Mouse (Mus musculus): Measurements from ENCODE around the gene Ano9. TPM values are rescaled to one million over a fixed set of nuclear protein-coding genes. Genes with fewer than 3 reads are reported as not detected.

The Ano9 gene
- total and polyA plus RNA-seq, 3 experiments: 0.03 to 0.08 TPM; not detected in 1

GRCm38 (mm10) chr7:141147044-141147443 is 29.4 kb upstream of the Ano9 start:
- H3K27ac ChIP-seq (ENCODE audit: control insufficient read depth, low read depth, low read length): no peak overlapping the region
- H3K27me3 ChIP-seq (ENCODE audit: control insufficient read depth in 1 of 2, insufficient read depth in 2 of 2, low read length in 2 of 2): no peaks in the 10 kb centered on the region
- H3K9ac ChIP-seq (ENCODE audit: control insufficient read depth, low read depth, low read length, poor library complexity, severe bottlenecking): no peak overlapping the region
- TF ChIP-seq MXI1 (IDR thresholded peaks at IDR 0.05; ENCODE audit: low read depth, low read length) (no peak), NELFE (IDR thresholded peaks at IDR 0.05; ENCODE audit: low read depth, low read length) (no peak), POLR2AphosphoS2 (IDR thresholded peaks at IDR 0.05; ENCODE audit: low read length) (no peak), KAT2A (conservative IDR thresholded peaks at IDR 0.05; ENCODE audit: low read depth, low read length) (no peak), MAX (IDR thresholded peaks at IDR 0.05; ENCODE audit: low read length) (no peak), GATA1 (IDR thresholded peaks at IDR 0.05; ENCODE audit: low read depth, low read length) (peak; percentile 44; the same call in 1 of the 2 replicates), RCOR1 (IDR thresholded peaks at IDR 0.05; ENCODE audit: low read depth, low read length) (peak; percentile 46; the same call in 1 of the 2 replicates), POLR2A (IDR thresholded peaks at IDR 0.05; ENCODE audit: control insufficient read depth in 1 of 2, insufficient read depth in 1 of 2, low read depth in 1 of 2, low read length in 2 of 2, poor library complexity in 1 of 2) (no peak), ZC3H11A (IDR thresholded peaks at IDR 0.05; ENCODE audit: low read depth, low read length) (no peak), EP300 (IDR thresholded peaks at IDR 0.05; ENCODE audit: low read depth in 1 of 2, low read length in 2 of 2) (peak in 1 of 2 experiments; percentile 48; a peak in 1 of 4 replicates), GABPA (IDR thresholded peaks at IDR 0.05; ENCODE audit: low read depth, low read length) (no peak), MYC (IDR thresholded peaks at IDR 0.05; ENCODE audit: low read depth, low read length) (no peak), NRF1 (IDR thresholded peaks at IDR 0.05; ENCODE audit: insufficient read depth, low read depth, low read length, poor library complexity, severe bottlenecking) (no peak)
- peaks cover 4 to 18% of the 10 kb centered on the region in 2 experiments for H3K36me3 ChIP-seq (ENCODE audit: control insufficient read depth in 1 of 2, insufficient read depth in 2 of 2, low read length in 2 of 2)
- H3K4me1 ChIP-seq (ENCODE audit: control insufficient read depth in 1 of 2, insufficient read depth in 2 of 2, low read length in 2 of 2): peaks cover 24 to 30% of the 10 kb centered on the region in 2 experiments
- no peak overlapping the region for H3K4me3 ChIP-seq (ENCODE audit: control insufficient read depth in 1 of 2, insufficient read depth in 1 of 2, low read depth in 2 of 2, low read length in 2 of 2)
- no peaks in the 10 kb centered on the region for H3K79me2 ChIP-seq (ENCODE audit: control insufficient read depth, insufficient read depth, low read length, poor library complexity)
- H3K9me3 ChIP-seq (replicated peaks; ENCODE audit: insufficient read depth, low read length): no peaks in the 10 kb centered on the region
- DNase-seq (ENCODE audit: low read depth, low spot score): peak; percentile 32

- H3K27ac ChIP-seq (ENCODE audit: control insufficient read depth, low read depth, low read length): no peak overlapping the region
- no peak overlapping the region for H3K4me3 ChIP-seq (ENCODE audit: control insufficient read depth in 1 of 2, insufficient read depth in 1 of 2, low read depth in 2 of 2, low read length in 2 of 2)
- H3K4me1 ChIP-seq (ENCODE audit: control insufficient read depth in 1 of 2, insufficient read depth in 2 of 2, low read length in 2 of 2): peaks cover 32 to 38% of the 10 kb centered on the region in 2 experiments
- no peaks in the 10 kb centered on the region for H3K9me3 ChIP-seq (replicated peaks; ENCODE audit: insufficient read depth, low read length)
- peaks cover 3 to 24% of the 10 kb centered on the region in 2 experiments for H3K36me3 ChIP-seq (ENCODE audit: control insufficient read depth in 1 of 2, insufficient read depth in 2 of 2, low read length in 2 of 2)
- peak; percentile 55 for DNase-seq (ENCODE audit: low read depth, low spot score)
- H3K9ac ChIP-seq (ENCODE audit: control insufficient read depth, low read depth, low read length, poor library complexity, severe bottlenecking): no peak overlapping the region
- no peaks in the 10 kb centered on the region for H3K79me2 ChIP-seq (ENCODE audit: control insufficient read depth, insufficient read depth, low read length, poor library complexity)
- no peaks in the 10 kb centered on the region for H3K27me3 ChIP-seq (ENCODE audit: control insufficient read depth in 1 of 2, insufficient read depth in 2 of 2, low read length in 2 of 2)
- TF ChIP-seq POLR2AphosphoS2 (IDR thresholded peaks at IDR 0.05; ENCODE audit: low read length): no peak
- TF ChIP-seq SMC3 (IDR thresholded peaks at IDR 0.05; ENCODE audit: low read depth, low read length): no peak
- peak; percentile 75 for TF ChIP-seq ETS1 (IDR thresholded peaks at IDR 0.05; ENCODE audit: low read depth, low read length)
- no peak for TF ChIP-seq MAZ (IDR thresholded peaks at IDR 0.05; ENCODE audit: low read depth, low read length)
- 0 out of 2 replicates have a peak, but pooled peaks have one; percentile 17 for TF ChIP-seq MXI1 (IDR thresholded peaks at IDR 0.05; ENCODE audit: low read depth, low read length)
- TF ChIP-seq NELFE (IDR thresholded peaks at IDR 0.05; ENCODE audit: low read depth, low read length): no peak
- TF ChIP-seq BHLHE40 (IDR thresholded peaks at IDR 0.05; ENCODE audit: borderline replicate concordance, low read depth, low read length): no peak
- TF ChIP-seq KAT2A (conservative IDR thresholded peaks at IDR 0.05; ENCODE audit: low read depth, low read length): no peak
- TF ChIP-seq RAD21 (IDR thresholded peaks at IDR 0.05; ENCODE audit: low read depth, low read length): no peak
- TF ChIP-seq ZC3H11A (IDR thresholded peaks at IDR 0.05; ENCODE audit: low read depth, low read length): no peak
- TF ChIP-seq JUND (IDR thresholded peaks at IDR 0.05; ENCODE audit: low read depth, low read length): no peak
- TF ChIP-seq SIN3A (IDR thresholded peaks at IDR 0.05; ENCODE audit: low read length): 0 out of 2 replicates have a peak, but pooled peaks have one; percentile 35
- TF ChIP-seq ZKSCAN1 (IDR thresholded peaks at IDR 0.05; ENCODE audit: low read depth, low read length): no peak
- TF ChIP-seq TCF12 (IDR thresholded peaks at IDR 0.05; ENCODE audit: low read depth, low read length): 0 out of 2 replicates have a peak, but pooled peaks have one; percentile 12
- TF ChIP-seq TAL1 (IDR thresholded peaks at IDR 0.05; ENCODE audit: low read length): no peak
- no peak for TF ChIP-seq EP300 (IDR thresholded peaks at IDR 0.05; ENCODE audit: low read depth in 1 of 2, low read length in 2 of 2)
- TF ChIP-seq MYC (IDR thresholded peaks at IDR 0.05; ENCODE audit: low read depth, low read length): no peak
- TF ChIP-seq GABPA (IDR thresholded peaks at IDR 0.05; ENCODE audit: low read depth, low read length): no peak
- no peak for TF ChIP-seq MEF2A (IDR thresholded peaks at IDR 0.05; ENCODE audit: extremely low read depth, insufficient replicate concordance, low read depth, low read length, poor library complexity, severe bottlenecking)
- peak; percentile 52 for TF ChIP-seq USF1 (IDR thresholded peaks at IDR 0.05; ENCODE audit: low read depth, low read length)
- no peak for TF ChIP-seq POLR2AphosphoS5 (IDR thresholded peaks at IDR 0.05; ENCODE audit: borderline replicate concordance, low read depth, low read length)
- TF ChIP-seq HCFC1 (IDR thresholded peaks at IDR 0.05; ENCODE audit: low read depth, low read length): no peak
- no peak for TF ChIP-seq CHD2 (IDR thresholded peaks at IDR 0.05; ENCODE audit: low read length)
- no peak for TF ChIP-seq ELF1 (IDR thresholded peaks at IDR 0.05; ENCODE audit: low read depth, low read length)
Observed at GRCm38 (mm10) chr7:141146043-141146595, 28.5 kb upstream of the Ano9 start.

Measured in MEL (cell line).